Mouse (Mus musculus) adrenal gland, adult 10 weeks (tissue): Measurements from ENCODE around the gene Zbtb7a. TPM values are rescaled to one million over a fixed set of nuclear protein-coding genes. Genes with fewer than 3 reads are reported as not detected.

Experiments used
- polyA plus RNA-seq: library from polyadenylated mRNA; stranded (reverse); fragments of 350-450 nt; fragmentation: Illumina TruSeq; extraction: RNeasy Lipid Tissue Mini Kit (QIAGEN cat#74804); gene quantifications from one replicate; pipeline ENCODE4 v1.2.3, GENCODE M21; 2014; ENCODE audit warnings: low read depth, low replicate concordance

Zbtb7a gene
- 28.7 TPM for polyA plus RNA-seq

DNA sequence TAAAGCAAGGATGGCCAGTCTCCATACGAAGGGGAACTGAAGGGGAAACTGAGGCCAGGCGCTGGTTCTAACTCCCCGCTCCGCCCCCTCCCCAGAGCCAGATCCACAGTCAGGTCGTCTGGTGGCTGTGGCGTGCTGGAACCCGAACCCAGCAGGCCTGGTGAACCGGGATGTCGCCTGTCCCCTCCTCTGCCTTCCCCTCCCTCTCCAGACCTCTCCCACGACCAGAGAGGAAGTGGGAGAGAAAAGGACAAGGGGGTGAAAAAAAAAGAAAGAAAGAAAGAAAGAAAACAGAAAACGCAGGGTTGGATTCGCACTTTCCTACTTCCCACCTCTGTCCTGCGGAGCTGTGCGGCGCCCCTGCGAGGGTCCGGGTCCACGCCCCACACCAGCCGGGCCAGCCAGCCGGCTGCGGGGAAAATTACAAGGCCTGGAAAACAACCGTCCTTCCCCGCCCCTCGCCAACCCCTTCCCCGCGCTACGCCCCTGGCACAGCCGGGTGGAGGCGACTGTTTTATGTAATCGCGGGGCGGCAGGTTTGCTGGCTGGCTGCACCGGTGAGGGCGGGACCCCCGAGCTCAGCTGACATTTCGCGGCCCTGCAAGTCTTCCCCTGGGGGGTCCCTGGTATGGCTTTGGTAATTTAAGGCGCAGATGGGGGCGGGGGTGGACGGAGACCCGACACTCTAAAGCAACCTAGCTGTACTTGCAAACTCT is at the start of gene Zbtb7a:
Zbtb7a (plus strand) TSS at position 255 of the 716 bp plus-strand sequence.

DNA sequence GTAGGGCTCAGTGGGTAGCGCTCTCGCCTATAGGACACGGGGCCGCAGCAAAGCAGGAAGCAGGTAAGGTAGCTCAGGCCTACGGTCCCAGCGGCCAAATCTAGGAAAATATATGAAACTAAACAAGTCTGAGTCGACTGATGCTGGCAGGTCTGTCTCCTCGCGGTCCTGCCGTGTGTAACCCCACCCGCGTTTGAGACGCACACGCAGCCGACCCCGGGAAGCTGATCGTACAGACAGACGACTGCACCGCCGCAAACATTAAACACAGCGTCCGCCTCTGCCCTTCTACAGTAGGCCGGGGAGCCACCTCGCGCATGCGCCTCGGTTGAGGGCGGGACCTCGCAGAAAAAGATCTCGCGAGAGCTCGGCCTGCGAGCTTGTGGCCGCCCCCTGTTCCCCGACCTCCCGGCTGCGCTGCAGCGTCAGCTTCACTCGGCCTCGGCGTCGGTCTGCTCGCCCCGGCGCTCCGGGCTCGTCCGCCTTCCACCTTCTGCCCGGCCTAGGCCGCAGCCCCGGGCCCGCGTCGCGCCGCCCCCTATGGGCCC is 29.4 kb upstream of the Zbtb7a start, which contains the start of gene Map2k2:
Map2k2 (plus strand) TSS at position 351 of the 548 bp plus-strand sequence.

DNA sequence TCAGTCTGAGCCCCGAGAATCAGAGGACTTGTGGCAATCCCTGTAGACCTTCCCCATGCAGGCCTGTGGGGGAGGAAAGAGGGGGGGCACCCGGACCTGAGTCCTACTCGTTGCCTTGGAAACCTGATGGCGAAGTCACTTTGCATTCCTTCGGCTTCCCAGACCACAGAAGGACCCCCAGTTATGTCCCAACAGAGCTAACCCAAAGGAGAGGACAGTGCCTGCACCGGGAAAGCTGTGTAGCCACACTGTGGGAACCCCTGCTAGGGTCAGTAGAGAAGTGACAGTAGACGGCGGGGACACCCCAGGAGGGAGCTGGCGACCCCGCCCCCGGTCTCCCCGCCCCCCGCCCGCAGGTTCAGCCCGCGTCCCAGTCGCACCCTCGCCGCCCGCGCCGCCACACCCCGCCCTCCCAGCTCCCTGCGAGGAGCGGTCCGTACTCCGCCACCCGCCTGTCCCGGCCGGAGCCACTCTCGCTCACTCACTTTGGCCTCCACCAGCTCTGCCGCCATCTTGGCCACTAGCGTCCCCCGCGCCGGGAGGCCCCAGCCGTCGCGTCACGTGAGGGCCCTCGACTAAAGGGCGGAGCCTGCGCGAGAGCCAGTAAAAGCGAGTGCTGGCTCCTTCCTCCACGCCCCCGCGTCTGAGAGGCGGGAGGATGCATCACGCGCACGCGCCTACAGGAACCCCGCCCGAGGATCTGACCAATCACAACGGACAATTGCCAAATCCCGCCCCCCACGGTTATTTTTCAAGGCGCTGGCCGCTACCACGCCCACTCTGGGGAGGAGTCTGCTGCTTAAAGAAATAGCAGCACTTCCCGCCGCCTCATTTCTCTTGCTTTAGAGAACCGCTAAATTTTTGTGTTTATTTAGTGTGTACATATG is 32.4 kb downstream of the Zbtb7a start, which contains the start of gene Pias4:
Pias4 (minus strand) TSS at position 724 of the 887 bp plus-strand sequence.

DNA sequence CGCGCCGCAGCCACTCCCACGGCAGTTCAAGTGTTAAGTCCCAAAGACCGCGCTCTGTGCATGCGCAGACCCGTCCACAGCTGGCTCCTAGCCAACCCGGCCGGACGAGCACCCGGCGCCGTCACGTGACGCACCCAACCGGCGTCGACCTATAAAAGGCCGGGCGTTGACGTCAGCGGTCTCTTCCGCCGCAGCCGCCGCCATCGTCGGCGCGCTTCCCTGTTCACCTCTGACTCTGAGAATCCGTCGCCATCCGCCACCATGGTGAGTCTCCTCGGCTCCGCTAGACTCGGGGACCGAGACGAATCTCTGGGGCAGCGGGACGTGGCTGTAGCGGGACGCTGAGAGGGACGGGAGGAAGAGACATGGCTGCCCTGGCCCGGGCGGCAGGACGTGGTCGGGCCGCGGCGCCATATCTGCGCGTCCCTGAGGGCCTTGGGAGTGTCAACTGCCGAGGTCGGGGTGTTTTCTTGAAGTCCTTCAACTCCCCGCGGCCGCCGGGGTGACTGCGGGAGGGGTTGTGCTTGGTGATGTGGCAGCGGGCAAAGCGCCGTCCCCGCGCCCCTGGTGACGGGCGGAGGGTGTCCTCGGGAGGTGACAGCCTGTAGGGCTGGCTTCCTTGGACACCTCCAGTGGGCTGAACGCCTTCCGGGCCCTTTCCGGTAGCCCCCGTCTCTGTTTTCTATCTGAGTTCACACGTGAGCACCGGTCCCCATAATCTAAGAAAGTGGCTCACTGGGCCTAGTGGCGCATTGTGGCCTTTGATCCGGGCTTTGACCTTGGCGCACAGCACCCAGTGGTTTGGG is 41.6 kb downstream of the Zbtb7a start, which contains the start of gene Eef2:
Eef2 (plus strand) TSS at position 166 of the 806 bp plus-strand sequence.

DNA sequence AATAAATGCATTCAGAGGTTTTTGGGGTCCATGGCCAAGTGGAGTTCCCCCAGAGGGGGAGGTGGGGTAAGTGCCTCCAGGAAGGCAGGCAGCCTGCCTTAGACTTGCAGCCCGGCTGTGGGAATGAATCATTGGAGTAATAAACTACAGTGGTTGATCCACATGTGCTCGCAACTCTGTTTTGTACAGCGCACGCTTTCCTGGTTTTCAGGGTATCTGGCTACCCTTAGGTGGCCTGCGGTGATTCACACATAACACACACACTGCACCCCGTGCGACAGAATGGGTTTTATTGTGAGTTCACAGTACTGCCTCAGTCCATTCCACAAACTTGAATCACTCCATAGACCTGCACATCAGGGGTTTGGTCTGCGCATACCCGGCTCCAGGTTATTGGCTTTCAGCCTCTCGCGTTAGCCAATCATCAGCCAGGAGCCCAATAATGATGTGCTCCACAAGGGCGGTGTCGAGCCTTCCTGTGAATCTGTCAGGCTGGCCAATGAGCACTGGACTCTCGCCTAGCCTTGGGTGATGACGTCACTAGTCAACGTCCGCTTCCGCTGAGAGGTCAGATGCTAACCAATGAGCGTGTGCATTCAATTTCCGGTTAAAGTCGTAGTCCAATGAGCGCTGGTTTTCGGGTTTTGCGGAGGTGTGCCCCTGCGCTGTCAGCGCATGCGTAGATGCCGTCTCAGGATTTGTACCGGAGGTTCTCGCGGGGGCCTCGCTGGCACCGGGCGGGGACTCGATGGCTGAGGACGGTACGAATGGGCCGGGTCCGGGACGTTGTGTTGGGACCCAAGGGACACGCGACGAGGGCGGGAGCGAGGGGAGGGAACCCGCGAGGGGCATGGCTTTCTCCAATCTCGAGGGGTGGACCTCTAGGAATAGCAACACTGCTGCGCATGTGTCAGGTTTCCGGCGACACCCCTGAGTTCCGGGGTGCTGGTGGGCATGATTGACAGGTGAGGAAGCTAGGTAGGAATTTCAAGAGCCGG is 47.6 kb downstream of the Zbtb7a start, which contains the start of gene Dapk3:
Dapk3 (plus strand) TSS at position 670 of the 998 bp plus-strand sequence.

DNA sequence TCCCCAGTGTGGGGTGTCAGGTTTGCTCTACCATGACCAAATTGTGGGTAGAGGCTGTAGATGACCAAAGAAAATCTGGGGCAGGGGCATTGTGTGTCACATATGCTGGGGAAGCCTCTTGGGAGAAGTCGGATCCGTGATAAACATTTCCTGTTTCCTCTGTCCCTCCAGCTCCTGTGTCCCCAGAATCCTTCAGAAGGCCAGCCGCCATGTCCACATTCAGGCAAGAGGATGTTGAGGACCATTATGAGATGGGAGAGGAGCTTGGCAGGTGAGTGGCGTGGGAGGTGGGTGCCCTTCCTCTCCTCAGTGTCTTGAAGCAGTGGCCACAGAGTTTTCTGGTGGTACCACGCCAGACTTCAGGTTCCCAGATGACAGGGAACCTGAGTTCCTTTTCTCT is 48.8 kb downstream of the Zbtb7a start, which contains the start of gene 4930442H23Rik:
4930442H23Rik (minus strand) TSS at position 45 of the 400 bp plus-strand sequence.

DNA sequence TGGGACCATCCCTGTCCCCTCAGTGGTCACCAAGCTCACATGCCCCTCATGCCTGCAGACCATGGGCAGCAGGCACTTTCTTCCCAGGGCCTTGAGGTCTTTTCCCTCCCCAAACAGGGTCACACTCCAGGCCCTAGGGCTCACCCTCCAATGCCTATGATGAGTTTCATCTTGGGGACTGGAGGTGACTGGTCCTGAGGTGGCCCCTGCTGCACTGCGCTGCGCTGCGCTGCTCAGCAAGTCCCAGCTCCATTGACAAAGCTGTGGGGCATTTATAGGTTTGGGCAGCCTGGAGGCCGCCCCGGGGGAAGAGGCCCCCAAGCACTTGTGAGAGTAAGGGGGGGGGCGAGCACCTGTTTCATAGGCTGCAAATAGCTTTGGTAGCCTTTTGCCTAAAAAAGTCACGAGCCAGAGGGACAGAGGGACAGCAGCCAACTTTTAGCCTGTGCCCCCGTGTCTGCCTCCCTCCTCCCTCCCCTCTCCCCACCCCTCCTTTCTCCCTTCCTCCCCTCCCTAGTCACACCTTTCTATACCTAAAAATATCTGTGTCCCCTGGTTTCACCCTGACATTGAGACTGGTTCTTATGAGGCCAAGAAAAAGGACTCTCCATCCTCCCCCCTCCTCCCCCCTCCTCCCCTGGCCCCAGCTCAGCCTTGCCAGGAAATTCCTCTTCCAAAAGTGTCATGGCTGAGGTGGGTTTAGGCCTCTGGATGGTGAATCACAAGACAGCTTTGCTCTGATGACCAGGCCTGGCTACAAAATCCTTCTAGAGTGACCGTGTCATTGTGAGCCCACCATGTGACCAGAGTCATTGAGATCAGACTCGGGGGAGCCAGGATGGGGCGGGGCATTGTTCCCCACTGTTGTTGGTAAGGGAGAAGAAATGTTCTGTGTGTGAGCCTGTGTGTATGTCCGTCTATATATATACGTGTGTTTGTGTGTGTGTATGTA is 67.1 kb downstream of the Zbtb7a start, which contains the start of gene Nmrk2:
Nmrk2 (minus strand) TSS at position 245 of the 952 bp plus-strand sequence.

Other genes with a start within 250 kb of the Zbtb7a start
- gene Timm13, start 234.3 kb upstream of the Zbtb7a start, polyA plus RNA-seq = not detected
- 0.23 TPM for gene Lmnb2, start 217.0 kb upstream of the Zbtb7a start, polyA plus RNA-seq
- gene Gadd45b, start 205.1 kb upstream of the Zbtb7a start, polyA plus RNA-seq = 28.2 TPM
- gene Gng7, start 120.3 kb upstream of the Zbtb7a start, polyA plus RNA-seq = 10.1 TPM
- 0.93 TPM for gene Diras1, start 109.6 kb upstream of the Zbtb7a start, polyA plus RNA-seq
- 1.7 TPM for gene Slc39a3, start 97.8 kb upstream of the Zbtb7a start, polyA plus RNA-seq
- gene Sgta, start 75.0 kb upstream of the Zbtb7a start, polyA plus RNA-seq = 2.3 TPM
- gene Thop1, start 65.2 kb upstream of the Zbtb7a start, polyA plus RNA-seq = not detected
- not detected for gene Creb3l3, start 36.3 kb upstream of the Zbtb7a start, polyA plus RNA-seq
- 3.4 TPM for gene Map2k2, start 29.3 kb upstream of the Zbtb7a start, polyA plus RNA-seq
- not detected for gene Pias4, start 32.7 kb downstream of the Zbtb7a start, polyA plus RNA-seq
- gene Eef2, start 41.4 kb downstream of the Zbtb7a start, polyA plus RNA-seq = 13.2 TPM
- gene Dapk3, start 47.8 kb downstream of the Zbtb7a start, polyA plus RNA-seq = not detected
- gene 4930442H23Rik, start 48.6 kb downstream of the Zbtb7a start, polyA plus RNA-seq = not detected
- not detected for gene Nmrk2, start 66.8 kb downstream of the Zbtb7a start, polyA plus RNA-seq
- 0.41 TPM for gene Atcay, start 95.6 kb downstream of the Zbtb7a start, polyA plus RNA-seq
- 1.2 TPM for gene Zfr2, start 97.9 kb downstream of the Zbtb7a start, polyA plus RNA-seq
- gene Matk, start 117.7 kb downstream of the Zbtb7a start, polyA plus RNA-seq = not detected
- gene Mrpl54, start 131.7 kb downstream of the Zbtb7a start, polyA plus RNA-seq = 2.1 TPM
- gene Apba3, start 131.7 kb downstream of the Zbtb7a start, polyA plus RNA-seq = 0.93 TPM
- not detected for gene Tjp3, start 156.4 kb downstream of the Zbtb7a start, polyA plus RNA-seq
- 2.7 TPM for gene Pip5k1c, start 157.7 kb downstream of the Zbtb7a start, polyA plus RNA-seq
- gene Cactin, start 185.9 kb downstream of the Zbtb7a start, polyA plus RNA-seq = 1.1 TPM
- gene Tbxa2r, start 193.5 kb downstream of the Zbtb7a start, polyA plus RNA-seq = not detected
- gene Gipc3, start 208.0 kb downstream of the Zbtb7a start, polyA plus RNA-seq = not detected
- 7.1 TPM for gene Hmg20b, start 215.3 kb downstream of the Zbtb7a start, polyA plus RNA-seq
- gene Mfsd12, start 222.3 kb downstream of the Zbtb7a start, polyA plus RNA-seq = 0.23 TPM
- not detected for gene 4930404N11Rik, start 230.6 kb downstream of the Zbtb7a start, polyA plus RNA-seq
- 0.35 TPM for gene Fzr1, start 243.3 kb downstream of the Zbtb7a start, polyA plus RNA-seq
- gene Dohh, start 249.2 kb downstream of the Zbtb7a start, polyA plus RNA-seq = not detected
- not detected for gene Gm48551, start 249.2 kb downstream of the Zbtb7a start, polyA plus RNA-seq